Mouse (Mus musculus): ENCODE measurements around the gene Gpatch2. TPM values are rescaled to one million over a fixed set of nuclear protein-coding genes. Genes with fewer than 3 reads are reported as not detected.

Gene Gpatch2
- total RNA-seq, 2 experiments from 2014 or later, result 9.5 to 10.4 TPM

- intact Hi-C loops (cut with DNase I), result loop anchor here (5.0 kb wide), 1 partner anchor 72 kb away; no protein-coding TSS in a partner anchor
- no peak for DNase-seq
These were observed 25.0 kb downstream of the Gpatch2 start for GRCm38 (mm10) chr1:187240304-187240703.

DNA sequence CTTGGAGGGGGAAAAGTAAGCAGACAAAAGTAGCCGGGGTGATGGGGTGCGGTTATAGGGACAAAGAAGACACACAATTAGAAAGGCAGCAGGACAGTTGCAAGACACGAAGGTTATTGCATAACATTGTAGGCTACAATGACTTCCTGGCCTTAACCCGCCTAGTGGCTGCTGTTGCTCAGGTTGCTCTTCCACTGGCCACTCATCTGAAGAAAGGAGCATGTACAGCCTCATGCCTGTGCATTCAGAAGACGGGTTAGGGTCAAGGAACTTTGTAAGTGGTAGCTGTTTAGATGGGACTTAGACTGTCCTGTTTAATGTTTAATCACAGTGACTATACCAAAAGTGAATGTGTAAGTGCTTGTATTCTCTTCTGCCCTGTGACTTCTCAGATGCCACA is 26.0 kb downstream of the Gpatch2 start:
- no peak for DNase-seq
- intact Hi-C loops (cut with DNase I), result loop anchor here (5.0 kb wide), 1 partner anchor 71 kb away; no protein-coding TSS in a partner anchor

GRCm38 (mm10) chr1:187244734-187245133 is 29.4 kb downstream of the Gpatch2 start:
- DNase-seq, result no peak
- intact Hi-C loops (cut with DNase I), result loop anchor here (5.0 kb wide), 1 partner anchor 68 kb away; no protein-coding TSS in a partner anchor

- no peak for DNase-seq
- intact Hi-C loops (cut with DNase I), result no loop called here
These were observed 35.5 kb downstream of the Gpatch2 start for GRCm38 (mm10) chr1:187250741-187251262.

GRCm38 (mm10) chr1:187258756-187259155 is 43.4 kb downstream of the Gpatch2 start:
- intact Hi-C loops (cut with DNase I), result no loop called here
- DNase-seq, result no peak

DNA sequence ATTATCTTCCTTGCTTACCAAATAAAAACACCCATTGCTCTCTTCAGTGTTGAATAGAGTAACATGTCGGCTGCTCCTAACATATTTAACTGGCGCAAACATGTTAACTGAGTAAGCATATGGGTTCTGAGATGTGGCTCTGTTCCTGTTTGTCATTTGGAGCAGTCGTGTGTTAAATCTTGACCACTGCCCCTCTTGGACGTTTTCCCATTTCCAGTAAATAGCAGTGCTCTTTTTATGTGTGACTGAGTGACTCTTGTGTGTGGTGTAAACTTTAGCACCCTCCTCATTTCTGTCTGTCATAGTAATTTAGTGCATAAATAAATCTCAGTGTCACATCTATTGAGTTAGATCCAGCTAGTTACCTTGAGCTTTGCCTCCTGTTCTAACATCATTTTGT is 52.3 kb downstream of the Gpatch2 start:
- no peak for DNase-seq
- intact Hi-C loops (cut with DNase I), result no loop called here

DNA sequence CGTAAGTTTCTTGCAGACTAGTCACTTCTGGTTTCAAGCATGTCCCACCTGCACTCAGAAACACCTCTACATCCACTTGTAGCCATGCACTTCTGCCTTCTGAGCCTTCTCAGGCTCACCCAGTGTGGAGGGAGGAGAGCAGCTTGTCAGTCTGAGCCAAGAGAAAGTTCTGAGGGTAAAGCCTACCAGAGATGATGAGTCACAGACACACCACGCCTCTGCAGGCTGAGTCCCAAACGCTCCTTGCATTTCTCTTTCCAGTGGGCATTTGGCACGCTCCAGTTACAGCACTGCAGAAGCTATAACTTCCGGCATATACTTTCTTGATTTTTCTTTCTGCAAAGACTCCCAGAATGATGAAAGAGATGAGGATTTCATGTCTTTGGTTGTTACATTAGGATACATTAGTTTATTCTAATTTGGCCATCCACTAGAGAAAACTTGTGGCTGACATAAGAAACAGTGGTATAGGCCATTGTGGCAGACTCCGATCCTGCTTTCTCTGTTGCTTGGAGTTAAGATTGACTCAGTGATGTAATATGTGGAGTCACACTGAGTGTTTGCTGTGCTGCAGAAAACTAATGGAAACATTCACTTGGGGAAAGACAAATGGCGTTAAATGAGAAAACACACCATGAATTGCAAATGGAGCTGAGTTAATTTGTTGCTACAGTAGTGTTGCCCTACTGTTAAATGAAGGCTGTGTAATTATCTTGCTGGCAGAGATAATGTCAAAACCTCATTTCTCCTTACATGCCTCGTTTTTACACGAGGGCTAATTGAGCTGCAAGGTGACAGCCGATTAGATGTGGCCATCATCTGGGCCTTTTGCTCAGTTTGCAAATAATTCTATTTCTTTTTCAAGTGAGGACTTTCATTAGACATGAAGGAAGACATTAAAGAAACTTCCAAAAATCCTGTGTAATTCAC is 55.3 kb downstream of the Gpatch2 start:
- no peak for DNase-seq
- intact Hi-C loops (cut with DNase I), result no loop called here

DNA sequence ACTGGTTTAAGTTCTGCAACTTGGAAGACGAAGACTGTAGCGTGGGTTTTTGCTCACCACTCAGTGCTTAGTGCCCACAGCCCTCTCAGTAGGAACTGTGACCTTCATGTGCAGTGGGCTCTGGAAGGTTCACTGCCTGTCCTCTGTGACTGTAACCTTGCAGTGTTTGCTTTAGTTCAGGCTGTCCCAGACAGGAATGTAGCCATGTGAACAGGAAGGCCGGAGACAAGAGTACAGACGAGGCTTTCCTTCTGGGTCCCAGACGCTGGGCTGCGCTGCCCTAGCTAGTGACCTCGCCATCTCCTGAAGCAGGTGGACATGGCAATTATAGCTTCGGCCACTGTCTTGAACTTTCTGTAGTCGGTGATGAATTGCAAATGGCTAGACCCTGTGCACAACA is 62.0 kb downstream of the Gpatch2 start:
- no peak for DNase-seq
- intact Hi-C loops (cut with DNase I), result no loop called here

GRCm38 (mm10) chr1:187278472-187278871 is 63.2 kb downstream of the Gpatch2 start:
- intact Hi-C loops (cut with DNase I), result no loop called here
- DNase-seq, result no peak

DNA sequence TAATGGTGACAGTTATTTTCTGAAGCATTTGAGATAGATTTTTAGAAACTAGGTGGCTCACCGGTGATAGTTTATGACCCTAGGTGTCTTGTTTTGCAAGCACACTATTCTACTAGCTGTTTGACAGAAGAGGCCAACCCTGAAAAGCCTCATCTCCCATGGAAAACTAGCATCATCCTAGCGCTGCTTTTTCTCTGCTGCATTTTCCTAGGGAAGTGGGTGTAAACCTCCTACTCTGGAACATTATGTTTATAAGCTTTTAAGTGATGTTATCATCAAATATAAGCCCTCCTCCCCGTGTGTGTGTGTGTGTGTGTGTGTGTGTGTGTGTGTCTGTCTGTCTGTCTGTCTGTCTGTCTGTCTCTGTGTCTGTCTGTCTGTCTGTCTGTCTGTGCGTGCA is 64.5 kb downstream of the Gpatch2 start:
- intact Hi-C loops (cut with DNase I), result no loop called here

DNA sequence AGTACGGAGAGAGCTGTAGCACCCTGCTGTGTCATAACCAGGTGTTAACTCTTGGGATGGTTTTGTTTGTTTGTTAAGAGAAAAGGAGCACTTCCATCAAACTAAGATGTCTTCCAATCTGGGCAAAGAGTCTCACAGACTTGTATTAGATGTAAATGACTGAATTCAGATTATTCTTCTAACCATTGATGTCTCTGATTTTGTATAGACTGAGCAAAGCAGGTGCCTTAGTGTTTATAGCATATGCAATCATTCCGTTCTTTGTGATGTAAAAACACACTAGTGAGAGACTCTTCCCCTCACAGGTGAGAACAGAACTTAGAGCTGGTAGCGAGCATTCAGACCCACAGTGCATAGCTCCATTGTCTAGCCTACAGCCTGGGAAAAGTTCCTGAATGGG is 67.0 kb downstream of the Gpatch2 start:
- intact Hi-C loops (cut with DNase I), result no loop called here
- no peak for DNase-seq

More for the DNA sequence above, 64.5 kb downstream of the Gpatch2 start:
- no peak for DNase-seq

DNA sequence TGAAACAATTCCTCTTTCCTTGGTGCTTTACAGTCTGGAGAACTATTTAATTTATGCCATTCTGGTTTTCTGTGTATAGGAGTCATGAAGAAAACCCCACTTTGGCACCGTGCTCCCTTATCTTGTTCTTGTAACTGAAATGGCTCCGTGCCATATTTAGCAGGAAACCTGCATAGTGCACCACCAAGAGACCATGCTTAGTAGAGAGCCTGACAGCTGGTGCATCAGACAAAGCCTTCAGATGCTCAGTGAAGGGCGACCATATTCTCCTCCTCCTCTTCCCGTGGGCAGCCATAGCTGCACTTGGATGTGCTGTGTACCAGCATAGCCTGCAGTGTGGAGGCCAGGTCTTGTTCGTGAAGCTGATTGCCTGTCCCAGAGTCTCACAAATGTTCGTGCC is 67.5 kb downstream of the Gpatch2 start:
- intact Hi-C loops (cut with DNase I), result no loop called here
- DNase-seq, result no peak

GRCm38 (mm10) chr1:187285735-187286134 is 70.4 kb downstream of the Gpatch2 start:
- DNase-seq, result no peak
- intact Hi-C loops (cut with DNase I), result no loop called here

DNA sequence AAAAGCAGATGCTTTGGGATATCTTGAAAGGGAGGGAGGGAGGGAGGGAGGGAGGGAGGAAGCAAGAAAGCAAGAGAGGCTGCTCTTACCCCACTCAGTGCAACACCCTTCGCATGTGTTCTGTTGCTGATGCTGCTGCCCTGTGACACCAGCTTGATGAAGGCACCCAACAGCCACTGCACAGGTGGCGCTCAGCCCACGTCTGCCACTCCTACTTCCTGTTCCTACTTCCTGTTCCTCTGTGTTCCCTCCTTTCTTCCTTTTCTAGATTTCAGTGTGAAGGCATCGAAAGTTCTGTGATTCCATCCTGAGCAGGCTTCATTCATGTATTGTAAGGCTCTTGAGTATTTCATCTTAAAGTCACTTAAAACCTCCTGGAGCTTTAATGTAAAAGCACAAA is 71.1 kb downstream of the Gpatch2 start:
- no peak for DNase-seq
- intact Hi-C loops (cut with DNase I), result no loop called here

- intact Hi-C loops (cut with DNase I), result no loop called here
- DNase-seq, result no peak
These were observed 71.6 kb downstream of the Gpatch2 start for GRCm38 (mm10) chr1:187286924-187287323.

- intact Hi-C loops (cut with DNase I), result no loop called here
- no peak for DNase-seq
These were observed 74.9 kb downstream of the Gpatch2 start for GRCm38 (mm10) chr1:187290186-187290585.

DNA sequence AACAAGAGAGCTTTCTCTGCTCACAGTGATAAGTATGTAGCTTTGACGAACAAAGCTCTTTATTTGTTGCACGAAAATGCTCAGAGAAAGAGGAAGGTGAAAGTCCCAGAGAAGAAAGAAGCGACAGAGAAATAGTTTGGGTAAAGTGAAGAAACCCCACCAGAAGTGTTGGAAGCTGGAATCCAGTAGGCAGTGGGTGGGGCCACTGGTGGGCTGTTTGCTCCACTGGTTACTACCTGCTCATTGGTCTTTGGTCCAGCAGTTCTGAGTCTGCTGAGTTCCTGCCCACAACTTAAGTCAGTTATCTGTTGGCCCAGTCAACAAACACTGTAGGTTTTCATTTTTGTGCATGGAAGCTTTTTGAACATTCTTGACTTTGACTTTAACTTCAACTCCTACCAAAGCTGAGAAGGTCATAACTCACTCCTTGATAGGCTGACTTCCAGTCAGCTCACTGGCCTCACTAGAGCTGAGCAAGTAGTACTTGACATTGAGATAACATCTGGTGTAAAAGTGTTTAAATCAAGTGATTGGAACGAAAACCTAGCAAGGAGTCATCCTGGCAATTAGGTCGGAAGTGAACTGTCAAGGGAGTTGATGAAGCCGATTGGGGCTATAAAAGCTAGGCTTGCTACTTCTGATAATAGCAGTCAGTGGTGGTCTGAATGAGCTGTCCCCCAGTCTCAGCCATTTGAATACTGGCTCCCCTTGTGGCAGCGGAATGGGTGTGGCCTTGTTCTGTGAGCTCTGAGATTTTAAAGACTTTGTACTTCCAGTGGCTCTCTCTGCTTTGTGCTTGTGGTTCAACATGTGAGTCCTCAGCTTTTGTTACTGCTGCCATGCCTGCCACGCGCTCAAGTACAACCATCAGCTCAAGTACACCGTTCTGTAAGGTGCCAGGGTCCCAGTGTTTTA is 76.4 kb downstream of the Gpatch2 start:
- DNase-seq, result no peak
- intact Hi-C loops (cut with DNase I), result no loop called here

- no peak for DNase-seq
- intact Hi-C loops (cut with DNase I), result no loop called here
These were observed 77.1 kb downstream of the Gpatch2 start for GRCm38 (mm10) chr1:187292395-187292749.

DNA sequence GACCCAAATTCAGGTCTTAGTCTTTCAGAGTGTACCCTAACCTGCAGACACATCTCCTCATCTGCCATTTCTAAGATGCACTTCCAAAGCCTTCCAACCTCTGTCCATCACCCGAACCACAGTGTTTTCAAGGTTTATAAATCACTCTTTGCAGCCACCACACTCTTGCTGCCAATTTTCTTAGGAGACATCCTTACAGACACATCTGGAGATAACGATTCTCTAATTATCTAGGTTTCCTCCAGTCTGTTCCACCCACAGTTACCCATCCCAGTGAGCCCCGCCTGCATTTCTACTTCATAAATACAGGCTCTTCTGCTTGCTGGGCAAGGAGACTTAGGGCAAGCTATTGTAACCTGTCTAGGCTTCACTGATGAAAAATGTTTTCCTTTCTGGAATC is 77.9 kb downstream of the Gpatch2 start:
- intact Hi-C loops (cut with DNase I), result no loop called here

GRCm38 (mm10) chr1:187294522-187294921 is 79.2 kb downstream of the Gpatch2 start:
- intact Hi-C loops (cut with DNase I), result no loop called here
- DNase-seq, result no peak

More for the DNA sequence above, 77.9 kb downstream of the Gpatch2 start:
- no peak for DNase-seq

DNA sequence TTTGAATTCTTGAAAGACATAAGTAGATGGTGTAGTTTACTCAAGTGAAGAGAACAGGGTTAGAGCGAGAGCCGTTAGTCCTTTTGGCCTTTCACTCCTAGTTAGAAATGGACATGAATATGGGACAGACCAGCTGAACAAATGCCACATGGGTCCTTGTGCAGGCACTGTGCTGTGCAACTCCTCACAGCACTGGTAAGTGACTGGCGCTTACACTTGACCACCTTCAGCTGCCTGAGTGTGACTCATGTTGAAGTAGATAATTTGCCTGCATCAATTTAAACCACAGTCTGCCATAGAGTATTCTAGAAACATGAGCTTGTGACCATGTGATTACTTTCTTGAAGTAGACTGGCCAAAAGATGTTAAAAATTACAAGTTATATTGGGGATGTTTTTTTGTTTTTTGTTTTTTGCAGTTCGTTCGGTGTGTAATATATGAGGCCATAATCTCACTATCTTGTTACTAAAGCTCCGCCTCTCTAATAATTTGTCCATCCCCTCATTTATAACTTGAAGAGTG is 79.8 kb downstream of the Gpatch2 start:
- intact Hi-C loops (cut with DNase I), result no loop called here
- no peak for DNase-seq
